Mouse (Mus musculus) stomach, embryonic 15.5 days (tissue): ENCODE measurements around the gene Macrod2. TPM values are rescaled to one million over a fixed set of nuclear protein-coding genes. Genes with fewer than 3 reads are reported as not detected.

Experiments used
- polyA plus RNA-seq: library from polyadenylated mRNA; unstranded; fragments of >200 nt; fragmentation: Nextera tagmentation; extraction: Ambion mirVana; gene quantifications from 2 replicates; pipeline ENCODE4 v1.2.1, GENCODE M21; 2015

Gene Macrod2
- polyA plus RNA-seq, 1 experiment from 2014 or later, result 40.8 TPM

Other genes with a start within 250 kb of the Macrod2 start
- not detected in 2 replicates for gene Gm17374, start 243.3 kb upstream of the Macrod2 start, polyA plus RNA-seq
- gene Esf1, start 224.7 kb upstream of the Macrod2 start, polyA plus RNA-seq, result 24.5 and 25.8 TPM in 2 replicates
- gene Ndufaf5, start 224.7 kb upstream of the Macrod2 start, polyA plus RNA-seq, result 22.6 and 25.4 TPM in 2 replicates
- not detected in 2 replicates for gene Sel1l2, start 5.6 kb upstream of the Macrod2 start, polyA plus RNA-seq